Mouse (Mus musculus): ENCODE measurements around the gene Hist1h2bk. TPM values are rescaled to one million over a fixed set of nuclear protein-coding genes. Genes with fewer than 3 reads are reported as not detected.
"Not testable (repeated sequence)": the region's sequence is repeated elsewhere in the genome, so short reads cannot be mapped to it uniquely, and the experiment has no call there.

Gene Hist1h2bk
- polyA plus RNA-seq, 1 experiment from 2014 or later: 0.90 TPM

GRCm38 (mm10) chr13:22063468-22063867 lies 27.8 kb downstream of the Hist1h2bk start:
- TF ChIP-seq CTCF (IDR thresholded peaks at IDR 0.05; ENCODE audit: low read depth): no peak
- no peaks in the 10 kb centered on the region for H3K4me1 ChIP-seq (replicated peaks; ENCODE audit: control insufficient read depth, insufficient read depth, low read length)

GRCm38 (mm10) chr13:22084140-22084539 lies 48.5 kb downstream of the Hist1h2bk start, which contains the start of gene Vmn1r188:
Gene Vmn1r188, plus strand, starts transcription at chr13:22084440.
- 74% methylated on average over 1 of the region's 1 CpGs for WGBS
- not testable (repeated sequence) for H3K4me1 ChIP-seq (replicated peaks; ENCODE audit: control insufficient read depth, insufficient read depth, low read length); H3K9ac ChIP-seq (ENCODE audit: low read depth, low read length); H3K27me3 ChIP-seq (replicated peaks; ENCODE audit: control insufficient read depth, insufficient read depth, low read length); H3K4me3 ChIP-seq (ENCODE audit: low read depth, low read length); ATAC-seq; H3K9me3 ChIP-seq (ENCODE audit: control insufficient read depth); H3K36me3 ChIP-seq (ENCODE audit: control insufficient read depth, insufficient read depth); H3K27ac ChIP-seq (ENCODE audit: low read depth, low read length); H3K4me2 ChIP-seq (replicated peaks; ENCODE audit: low read depth)

More at GRCm38 (mm10) chr13:22063468-22063867, 27.8 kb downstream of the Hist1h2bk start:
- H3K27ac ChIP-seq (ENCODE audit: low read depth, low read length): no peak overlapping the region
- 18% methylated on average over 1 of the region's 1 CpGs for WGBS
- H3K4me2 ChIP-seq (replicated peaks; ENCODE audit: low read depth): no peak overlapping the region
- H3K9me3 ChIP-seq (ENCODE audit: control insufficient read depth): no peaks in the 10 kb centered on the region
- no peak overlapping the region for H3K9ac ChIP-seq (ENCODE audit: low read depth, low read length)
- H3K4me3 ChIP-seq (ENCODE audit: low read depth, low read length): no peak overlapping the region
- H3K27me3 ChIP-seq (replicated peaks; ENCODE audit: control insufficient read depth, insufficient read depth, low read length): no peaks in the 10 kb centered on the region
- H3K36me3 ChIP-seq (ENCODE audit: control insufficient read depth, insufficient read depth): no peaks in the 10 kb centered on the region
- no peak for ATAC-seq

Small RNA genes lying within 50 kb of the gene (microRNA-seq; reads per million reads assigned to microRNA genes)
- not detected for gene Gm26300
- gene Gm44390: not detected
- not detected for gene Gm44486

Other genes with a start within 250 kb of the Hist1h2bk start
- 1.5 and 3.2 TPM in 2 replicates for gene Hist1h2an, start 248.7 kb upstream of the Hist1h2bk start, polyA plus RNA-seq (2015; fragmentation: Nextera tagmentation; extraction: Ambion mirVana)
- gene Hist1h2bp, start 248.4 kb upstream of the Hist1h2bk start, polyA plus RNA-seq (2015; fragmentation: Nextera tagmentation; extraction: Ambion mirVana): 0.41 and 1.5 TPM in 2 replicates
- 7.8 and 9.8 TPM in 2 replicates for gene Hist1h2bq, start 225.7 kb upstream of the Hist1h2bk start, polyA plus RNA-seq (2015; fragmentation: Nextera tagmentation; extraction: Ambion mirVana)
- gene Hist1h2ao, start 225.4 kb upstream of the Hist1h2bk start, polyA plus RNA-seq (2015; fragmentation: Nextera tagmentation; extraction: Ambion mirVana): not detected in 2 replicates
- gene Hist1h4m, start 224.1 kb upstream of the Hist1h2bk start, polyA plus RNA-seq (2015; fragmentation: Nextera tagmentation; extraction: Ambion mirVana): not detected in 2 replicates
- gene Hist1h4n, start 203.7 kb upstream of the Hist1h2bk start, polyA plus RNA-seq (2015; fragmentation: Nextera tagmentation; extraction: Ambion mirVana): 2.1 and 5.3 TPM in 2 replicates
- 1,504 and 1,780 TPM in 2 replicates for gene Hist1h2ap, start 202.4 kb upstream of the Hist1h2bk start, polyA plus RNA-seq (2015; fragmentation: Nextera tagmentation; extraction: Ambion mirVana)
- gene Hist1h2br, start 202.1 kb upstream of the Hist1h2bk start, polyA plus RNA-seq (2015; fragmentation: Nextera tagmentation; extraction: Ambion mirVana): 7.8 and 10.0 TPM in 2 replicates
- gene Zfp184, start 90.8 kb upstream of the Hist1h2bk start, polyA plus RNA-seq (2015; fragmentation: Nextera tagmentation; extraction: Ambion mirVana): 1.2 TPM in 2 replicates
- not detected in 2 replicates for gene Pom121l2, start 54.7 kb upstream of the Hist1h2bk start, polyA plus RNA-seq (2015; fragmentation: Nextera tagmentation; extraction: Ambion mirVana)
- gene Prss16, start 26.1 kb upstream of the Hist1h2bk start, polyA plus RNA-seq (2015; fragmentation: Nextera tagmentation; extraction: Ambion mirVana): 4.0 and 4.1 TPM in 2 replicates
- 3.4 and 5.3 TPM in 2 replicates for gene Hist1h2ah, start 302 bp upstream of the Hist1h2bk start, polyA plus RNA-seq (2015; fragmentation: Nextera tagmentation; extraction: Ambion mirVana)
- 9.4 and 9.9 TPM in 2 replicates for gene Hist1h4i, start 5.5 kb downstream of the Hist1h2bk start, polyA plus RNA-seq (2015; fragmentation: Nextera tagmentation; extraction: Ambion mirVana)
- 12.9 and 16.0 TPM in 2 replicates for gene Hist1h2ag, start 7.1 kb downstream of the Hist1h2bk start, polyA plus RNA-seq (2015; fragmentation: Nextera tagmentation; extraction: Ambion mirVana)
- gene Hist1h2bj, start 7.3 kb downstream of the Hist1h2bk start, polyA plus RNA-seq (2015; fragmentation: Nextera tagmentation; extraction: Ambion mirVana): 2.3 and 4.1 TPM in 2 replicates
- not detected in 2 replicates for gene Vmn1r188, start 48.6 kb downstream of the Hist1h2bk start, polyA plus RNA-seq (2015; fragmentation: Nextera tagmentation; extraction: Ambion mirVana)
- not detected in 2 replicates for gene Vmn1r189, start 70.0 kb downstream of the Hist1h2bk start, polyA plus RNA-seq (2015; fragmentation: Nextera tagmentation; extraction: Ambion mirVana)
- gene Vmn1r191, start 148.1 kb downstream of the Hist1h2bk start, polyA plus RNA-seq (2015; fragmentation: Nextera tagmentation; extraction: Ambion mirVana): not detected in 2 replicates
- not detected in 2 replicates for gene Vmn1r192, start 155.3 kb downstream of the Hist1h2bk start, polyA plus RNA-seq (2015; fragmentation: Nextera tagmentation; extraction: Ambion mirVana)
- not detected in 2 replicates for gene Vmn1r193, start 187.3 kb downstream of the Hist1h2bk start, polyA plus RNA-seq (2015; fragmentation: Nextera tagmentation; extraction: Ambion mirVana)
- not detected in 2 replicates for gene Vmn1r194, start 208.3 kb downstream of the Hist1h2bk start, polyA plus RNA-seq (2015; fragmentation: Nextera tagmentation; extraction: Ambion mirVana)
- gene Vmn1r195, start 234.7 kb downstream of the Hist1h2bk start, polyA plus RNA-seq (2015; fragmentation: Nextera tagmentation; extraction: Ambion mirVana): not detected in 2 replicates